Mouse (Mus musculus): ENCODE data around the gene Fam118b.
A peak's percentile ranks its signal among the peaks of the same experiment; 100 is the strongest.

The Fam118b gene

GRCm38 (mm10) chr9:35267146-35267975 lies at the start of gene Fam118b, which contains the start of gene Rpusd4:
Gene Fam118b, minus strand, starts transcription at chr9:35267805.
Gene Rpusd4, plus strand, starts transcription at chr9:35267865.
- DNase-seq, result peak; percentile 92

- no peak for DNase-seq
These were observed 49.2 kb upstream of the Fam118b start for GRCm38 (mm10) chr9:35316771-35317211.

- DNase-seq, result no peak
These were observed 46.6 kb upstream of the Fam118b start for GRCm38 (mm10) chr9:35314254-35314653.

- DNase-seq, result no peak
These were observed 46.0 kb upstream of the Fam118b start for GRCm38 (mm10) chr9:35313601-35314000.

- DNase-seq, result no peak
These were observed 44.9 kb upstream of the Fam118b start for GRCm38 (mm10) chr9:35312516-35312915.

- DNase-seq, result no peak
These were observed 42.8 kb upstream of the Fam118b start for GRCm38 (mm10) chr9:35310377-35310776.

- no peak for DNase-seq
These were observed 39.9 kb upstream of the Fam118b start for GRCm38 (mm10) chr9:35307461-35307860.

GRCm38 (mm10) chr9:35302172-35302571 lies 34.6 kb upstream of the Fam118b start:
- DNase-seq, result no peak

- no peak for DNase-seq
These were observed 30.2 kb upstream of the Fam118b start for GRCm38 (mm10) chr9:35297791-35298190.

GRCm38 (mm10) chr9:35293465-35293864 lies 25.9 kb upstream of the Fam118b start:
- no peak for DNase-seq

- no peak for DNase-seq
These were observed 23.3 kb upstream of the Fam118b start for GRCm38 (mm10) chr9:35290916-35291315.

- no peak for DNase-seq
These were observed 22.8 kb upstream of the Fam118b start for GRCm38 (mm10) chr9:35290417-35290816.

GRCm38 (mm10) chr9:35289992-35290391 lies 22.4 kb upstream of the Fam118b start:
- no peak for DNase-seq

- no peak for DNase-seq
These were observed 18.7 kb upstream of the Fam118b start for GRCm38 (mm10) chr9:35286351-35286750.

- no peak for DNase-seq
These were observed 16.7 kb upstream of the Fam118b start for GRCm38 (mm10) chr9:35284351-35284750.

- DNase-seq, result no peak
These were observed 15.9 kb upstream of the Fam118b start for GRCm38 (mm10) chr9:35283415-35284069.

- DNase-seq, result no peak
These were observed 15.2 kb upstream of the Fam118b start for GRCm38 (mm10) chr9:35282851-35283200.

- peak; percentile 61 for DNase-seq
These were observed 14.6 kb upstream of the Fam118b start for GRCm38 (mm10) chr9:35282006-35282850.

- no peak for DNase-seq
These were observed 10.8 kb upstream of the Fam118b start for GRCm38 (mm10) chr9:35278451-35278850.

GRCm38 (mm10) chr9:35277855-35278365 lies 10.3 kb upstream of the Fam118b start:
- DNase-seq, result no peak

GRCm38 (mm10) chr9:35267976-35268715 lies 541 bp upstream of the Fam118b start:
- peak; percentile 12 for DNase-seq

GRCm38 (mm10) chr9:35264509-35264908 lies 3.1 kb downstream of the Fam118b start:
- no peak for DNase-seq

Measured in right cerebral cortex, postnatal 4 days (tissue).